Mouse (Mus musculus) monocyte, adult 5-6 weeks (primary cell): ENCODE results near the gene Mthfd1l. TPM values are rescaled to one million over a fixed set of nuclear protein-coding genes. Genes with fewer than 3 reads are reported as not detected.
"Not testable (repeated sequence)": the region's sequence is repeated elsewhere in the genome, so short reads cannot be mapped to it uniquely, and the experiment has no call there.

Experiments
- ATAC-seq: fragments of 153-309, 156-312 bp; replicated peaks from 2 replicates; pipeline ENCODE4 v1.8.0; 2017; ENCODE audit warnings: mild to moderate bottlenecking; ENCODE audit not compliant: low TSS enrichment, insufficient number of reproducible peaks, severe bottlenecking, poor library complexity, low FRiP score
- total RNA-seq: library from RNA; stranded (forward); fragments of 200-1000, 200-491, 200-594 nt; gene quantifications from 3 replicates; pipeline ENCODE4 v1.2.3, GENCODE M21; 2017

Gene Mthfd1l
- total RNA-seq, 1 experiment from 2014 or later: 28.2 TPM

DNA sequence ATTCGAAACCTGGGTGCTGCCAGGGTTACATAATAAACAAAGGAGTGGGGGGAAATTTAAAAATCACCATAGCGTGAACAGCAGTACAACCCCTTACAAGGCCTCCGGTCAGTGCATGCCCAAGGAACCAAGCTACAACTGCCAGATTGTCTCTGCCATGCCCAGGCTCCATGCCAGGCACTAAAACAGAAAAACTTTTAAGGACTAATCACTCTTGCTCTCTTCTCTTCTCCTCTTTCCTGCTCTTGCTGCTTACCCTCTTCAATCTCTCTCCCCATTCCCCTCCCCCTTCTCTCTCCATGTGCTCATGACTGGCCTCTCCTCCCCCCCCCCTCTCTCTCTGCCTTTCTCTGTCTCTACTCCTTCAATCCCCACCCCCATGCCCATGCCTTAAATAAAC lies 190.1 kb downstream of the Mthfd1l start:
- ATAC-seq: no peak

DNA sequence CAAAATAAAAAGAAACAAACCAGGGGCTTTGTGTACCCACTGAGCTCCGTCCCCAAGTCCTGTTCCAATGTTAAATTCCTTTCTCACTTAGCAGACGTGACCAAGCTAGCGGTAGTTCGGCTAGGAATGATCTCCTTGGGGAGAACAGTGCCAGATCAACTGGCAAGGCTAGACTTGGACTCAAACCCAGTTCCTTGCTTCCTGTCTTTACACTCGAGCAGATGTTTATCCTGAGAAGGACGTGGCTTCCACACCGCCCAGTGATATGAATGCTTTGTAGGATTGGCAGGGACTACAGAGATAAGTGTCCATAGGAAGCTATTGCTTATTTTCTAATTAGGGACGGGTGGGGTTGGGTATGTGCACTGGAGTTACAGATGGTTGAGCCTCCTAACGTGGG lies 191.8 kb downstream of the Mthfd1l start:
- ATAC-seq: no peak

- ATAC-seq: no peak
These were observed 195.4 kb downstream of the Mthfd1l start for GRCm38 (mm10) chr10:4168222-4168798.

- ATAC-seq: no peak
These were observed 201.3 kb downstream of the Mthfd1l start for GRCm38 (mm10) chr10:4174229-4174628.

DNA sequence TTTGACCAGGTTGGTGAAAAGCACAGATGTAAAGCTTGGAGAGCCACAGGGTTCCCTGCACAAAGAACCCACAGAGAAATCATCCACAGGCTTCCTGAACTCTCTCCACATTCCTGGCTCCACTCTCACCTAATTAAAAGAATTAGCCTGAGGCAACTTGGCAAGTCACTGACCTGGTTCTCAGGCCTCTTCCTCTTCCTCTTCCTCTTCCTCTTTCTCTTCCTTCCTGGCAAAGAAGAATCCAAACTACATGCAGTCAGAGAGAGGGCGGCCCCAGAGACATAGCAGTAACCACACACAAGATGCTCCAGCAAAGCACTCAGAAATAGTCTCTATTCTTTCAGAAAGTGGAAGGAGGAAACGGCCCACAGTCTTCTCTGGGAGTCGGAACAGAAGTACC lies 201.8 kb downstream of the Mthfd1l start:
- no peak for ATAC-seq

GRCm38 (mm10) chr10:4177285-4177684 lies 204.4 kb downstream of the Mthfd1l start:
- ATAC-seq: no peak

GRCm38 (mm10) chr10:4179049-4179790 lies 206.3 kb downstream of the Mthfd1l start:
- no peak for ATAC-seq

GRCm38 (mm10) chr10:4181953-4182352 lies 209.0 kb downstream of the Mthfd1l start:
- ATAC-seq: no peak

DNA sequence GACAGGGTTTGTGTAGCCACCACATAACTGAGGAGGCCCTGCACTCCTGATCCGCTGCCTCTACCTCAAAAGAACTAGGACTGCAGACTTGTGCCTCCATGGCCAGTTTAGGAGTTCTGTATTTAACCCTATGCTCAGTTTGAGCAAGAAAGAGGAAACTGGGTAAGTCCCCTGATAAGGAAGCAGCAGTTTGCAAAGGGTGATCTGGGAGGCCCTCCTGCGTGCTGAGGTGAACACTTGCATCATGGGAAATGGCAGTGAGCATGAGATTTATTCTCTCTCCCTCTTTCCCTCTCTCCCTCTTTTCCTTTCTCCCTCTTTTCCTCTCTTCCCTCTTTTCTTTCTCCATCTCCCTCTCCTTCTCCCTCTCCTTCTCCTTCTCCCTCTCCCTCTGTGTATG lies 209.5 kb downstream of the Mthfd1l start:
- no peak for ATAC-seq

DNA sequence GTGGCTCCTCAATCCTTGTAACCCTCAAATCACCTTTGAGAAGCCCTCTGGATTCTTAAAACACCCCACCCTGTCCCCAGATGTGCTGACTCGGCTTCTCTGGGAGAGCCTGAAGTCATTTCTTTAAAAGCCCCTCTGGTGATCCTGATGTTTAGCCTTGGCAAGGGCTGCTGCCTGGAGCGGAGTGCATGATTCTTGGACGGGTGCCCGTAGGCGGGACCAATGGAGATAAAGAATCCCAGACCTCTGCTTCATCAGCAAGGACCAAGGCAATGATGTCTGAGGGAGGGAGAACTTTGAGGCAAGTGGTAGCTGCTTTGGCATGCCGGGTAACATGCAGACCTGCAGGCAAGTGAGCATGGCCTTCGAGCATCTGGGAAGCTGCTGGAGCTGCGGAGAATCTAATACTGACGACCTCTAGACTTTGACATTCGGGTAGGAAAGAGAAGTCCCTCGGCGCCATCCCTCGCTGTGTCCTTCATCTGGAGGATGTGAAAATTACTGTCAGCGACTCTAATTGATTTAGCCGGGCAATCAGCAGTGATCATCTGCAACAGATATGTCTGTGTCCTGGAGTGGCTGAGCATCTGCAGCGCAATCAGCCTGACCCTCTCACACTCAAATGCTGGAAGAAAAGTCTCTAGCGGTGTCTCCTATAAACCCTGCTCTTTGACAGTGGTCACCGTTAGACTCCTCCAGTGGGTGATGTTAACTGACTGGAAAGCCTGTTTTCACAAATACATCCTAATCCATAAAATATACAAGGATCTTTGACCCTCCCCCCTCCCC lies 215.9 kb downstream of the Mthfd1l start:
- ATAC-seq: no peak

GRCm38 (mm10) chr10:4189422-4189821 lies 216.5 kb downstream of the Mthfd1l start:
- no peak for ATAC-seq

- ATAC-seq: no peak
These were observed 226.1 kb downstream of the Mthfd1l start for GRCm38 (mm10) chr10:4198978-4199377.

DNA sequence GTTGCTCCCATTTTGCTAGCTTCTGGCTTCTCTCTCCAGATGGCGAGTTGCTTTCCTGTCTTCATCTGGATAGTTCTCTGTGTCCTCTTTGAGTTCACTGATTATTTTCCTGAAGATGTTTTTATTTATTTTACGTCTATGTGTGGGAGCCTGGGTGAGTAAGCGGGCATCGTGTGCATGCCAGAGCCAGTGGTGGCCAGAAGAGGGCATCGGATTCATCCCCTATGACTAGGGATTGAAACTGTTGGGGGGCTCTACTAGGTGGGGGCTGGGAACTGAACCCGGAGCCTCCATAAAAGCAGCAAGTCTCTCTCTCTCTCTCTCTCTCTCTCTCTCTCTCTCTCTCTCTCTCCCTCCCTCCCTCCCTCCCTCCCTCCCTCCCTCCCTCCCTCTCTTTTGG lies 227.0 kb downstream of the Mthfd1l start:
- ATAC-seq: no peak

GRCm38 (mm10) chr10:4200546-4201104 lies 227.7 kb downstream of the Mthfd1l start:
- ATAC-seq: no peak

- ATAC-seq: no peak
These were observed 228.2 kb downstream of the Mthfd1l start for GRCm38 (mm10) chr10:4201141-4201540.

- ATAC-seq: not testable (repeated sequence)
These were observed 230.7 kb downstream of the Mthfd1l start for GRCm38 (mm10) chr10:4203651-4204050.

- no peak for ATAC-seq
These were observed 236.1 kb downstream of the Mthfd1l start for GRCm38 (mm10) chr10:4209040-4209439.

- no peak for ATAC-seq
These were observed 237.6 kb downstream of the Mthfd1l start for GRCm38 (mm10) chr10:4210313-4211066.

GRCm38 (mm10) chr10:4211067-4211447 lies 238.1 kb downstream of the Mthfd1l start:
- no peak for ATAC-seq
